Mouse (Mus musculus) kidney, adult 10 weeks (tissue): ENCODE results near the gene Efnb2. TPM values are rescaled to one million over a fixed set of nuclear protein-coding genes. Genes with fewer than 3 reads are reported as not detected.

Experiments used
- polyA plus RNA-seq: library from polyadenylated mRNA; stranded (reverse); fragments of 350-450 nt; fragmentation: Illumina TruSeq; extraction: RNeasy Lipid Tissue Mini Kit (QIAGEN cat#74804); gene quantifications from one replicate; pipeline ENCODE4 v1.2.3, GENCODE M21; 2014; ENCODE audit warnings: low read depth, low replicate concordance

Gene Efnb2
- polyA plus RNA-seq = 17.2 TPM

GRCm38 (mm10) chr8:8661103-8661758 is at the start of gene Efnb2:
Gene Efnb2 (minus strand): TSS chr8:8661242.

GRCm38 (mm10) chr8:8690146-8691092 is 29.4 kb upstream of the Efnb2 start, which contains the start of gene Arglu1:
Gene Arglu1 (minus strand): TSS chr8:8690521.

Other genes with a start within 250 kb of the Efnb2 start
- 72.5 TPM for gene Arglu1, start 29.3 kb upstream of the Efnb2 start, polyA plus RNA-seq